Mouse (Mus musculus) kidney, adult 2 months (tissue): ENCODE results near the gene Trio. TPM values are rescaled to one million over a fixed set of nuclear protein-coding genes. Genes with fewer than 3 reads are reported as not detected.
A peak's percentile ranks its signal among the peaks of the same experiment; 100 is the strongest.

ENCODE experiments used
- DNase-seq: peaks from one replicate; pipeline ENCODE4 v3.0.0; 2021
- H3K27ac ChIP-seq: fragments of 200-500 bp; 2 replicates; pipeline ENCODE4 v1.5.1; 2012; ENCODE audit warnings: low read depth, low read length, control low read depth, inconsistent platforms; ENCODE audit not compliant: insufficient read depth
- H3K27me3 ChIP-seq: fragments of 200-500 bp; replicated peaks from 2 replicates; pipeline ENCODE4 v1.6.1; 2012; ENCODE audit warnings: mild to moderate bottlenecking, moderate library complexity, low read length, inconsistent platforms; ENCODE audit not compliant: control insufficient read depth, insufficient read depth
- H3K36me3 ChIP-seq: fragments of 200-500 bp; 2 replicates; pipeline ENCODE4 v1.6.1; 2012; ENCODE audit warnings: mild to moderate bottlenecking, moderate library complexity, low read length, inconsistent platforms; ENCODE audit not compliant: control insufficient read depth, insufficient read depth
- H3K4me1 ChIP-seq: fragments of 200-500 bp; 2 replicates; pipeline ENCODE4 v1.6.1; 2011; ENCODE audit warnings: low read length; ENCODE audit not compliant: control insufficient read depth, insufficient read depth
- H3K4me3 ChIP-seq: fragments of 200-500 bp; 2 replicates; pipeline ENCODE4 v1.5.1; 2011; ENCODE audit warnings: mild to moderate bottlenecking, low read depth, low read length, control low read depth; ENCODE audit not compliant: insufficient read depth
- CTCF ChIP-seq: fragments of 200-500 bp; conservative IDR thresholded peaks from 2 replicates; pipeline ENCODE4 v1.5.1; 2011; ENCODE audit warnings: low read depth, mild to moderate bottlenecking, control low read depth, low read length, moderate library complexity, mixed read lengths; ENCODE audit not compliant: insufficient read depth, insufficient read length
- POLR2A ChIP-seq: fragments of 200-500 bp; IDR thresholded peaks from one replicate; pipeline ENCODE4 v1.6.1; 2011; ENCODE audit warnings: low read depth, low read length, control low read depth
- WGBS: fragments of 180-500 bp; shearing (Covaris S2); methylation state at CpG from one replicate; pipeline ENCODE4 v1.1.7; 2018; 5-methylcytosine and 5-hydroxymethylcytosine counted together
- polyA plus RNA-seq: library from polyadenylated mRNA; depleted of rRNA; stranded (reverse); fragments of >200 nt; gene quantifications from 2 replicates; pipeline ENCODE4 v1.2.3, GENCODE M21; 2012

The Trio gene
- polyA plus RNA-seq, 1 experiment, result 37.2 TPM

DNA sequence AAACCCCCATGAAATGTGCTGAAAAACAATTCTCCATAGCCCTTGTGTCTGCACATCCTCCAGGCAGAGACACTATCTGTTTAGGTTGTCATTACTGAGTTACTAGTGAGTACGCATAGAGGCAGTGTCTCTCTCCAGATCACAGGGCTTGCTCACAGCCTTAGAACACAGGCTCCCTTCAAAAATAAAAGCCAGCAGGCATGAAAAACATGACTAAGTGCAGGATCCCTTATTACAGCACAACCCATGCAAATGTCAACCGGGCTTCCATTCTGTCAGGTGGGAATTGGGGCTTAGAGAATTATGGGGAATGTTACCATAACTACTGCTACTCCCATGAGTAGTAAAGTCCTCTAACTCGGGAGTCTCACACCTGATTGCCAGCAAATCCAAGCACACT lies 44.4 kb downstream of the Trio start:
- no peak for TF ChIP-seq POLR2A
- TF ChIP-seq CTCF, result no peak
- no peak overlapping the region for H3K4me3 ChIP-seq
- H3K27me3 ChIP-seq, result no peaks in the 10 kb centered on the region
- no peak for DNase-seq
- peaks cover 24% of the 10 kb centered on the region for H3K4me1 ChIP-seq
- WGBS, result 20% methylated on average over 3 of the region's 3 CpGs
- H3K27ac ChIP-seq, result no peak overlapping the region
- no peaks in the 10 kb centered on the region for H3K36me3 ChIP-seq

- WGBS, result 60% methylated on average over 13 of the region's 13 CpGs
- TF ChIP-seq CTCF (no peak), POLR2A (no peak)
- DNase-seq, result peak; percentile 82
- Histone ChIP-seq H3K27ac (no peak overlapping the region), H3K36me3 (no peaks in the 10 kb centered on the region), H3K4me1 (peaks cover 26% of the 10 kb centered on the region), H3K4me3 (no peak overlapping the region), H3K27me3 (no peaks in the 10 kb centered on the region)
Measured at GRCm38 (mm10) chr15:27980436-27980835, 45.2 kb downstream of the Trio start.

DNA sequence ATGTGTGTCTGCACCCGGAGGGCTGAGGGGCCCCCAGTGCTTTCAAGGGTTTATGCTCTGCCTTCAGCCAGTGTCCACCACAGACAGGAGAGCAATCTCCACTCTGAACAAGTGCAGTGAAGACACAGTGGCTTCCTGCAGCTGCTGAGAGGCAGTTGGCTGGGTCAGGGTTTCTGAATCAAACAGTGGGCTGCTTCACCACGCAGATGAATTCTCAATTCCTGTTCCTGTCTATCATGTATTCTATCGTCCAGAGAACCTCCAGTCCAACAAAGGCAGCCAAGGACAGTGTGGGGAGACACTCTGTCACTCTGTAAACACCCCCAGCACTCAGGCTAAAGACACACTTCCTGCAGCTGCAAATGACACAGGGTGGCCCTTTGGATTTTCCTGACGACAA lies 48.7 kb downstream of the Trio start:
- no peak overlapping the region for H3K27ac ChIP-seq
- WGBS, result 63% methylated on average over 4 of the region's 4 CpGs

GRCm38 (mm10) chr15:27976366-27976765 lies 49.3 kb downstream of the Trio start:
- Histone ChIP-seq H3K4me3 (no peak overlapping the region), H3K27ac (no peak overlapping the region), H3K36me3 (no peaks in the 10 kb centered on the region), H3K4me1 (peaks cover 17% of the 10 kb centered on the region), H3K27me3 (no peaks in the 10 kb centered on the region)
- DNase-seq, result no peak
- TF ChIP-seq POLR2A (no peak), CTCF (no peak)

More for the DNA sequence above, 48.7 kb downstream of the Trio start:
- Histone ChIP-seq H3K4me1 (peaks cover 23% of the 10 kb centered on the region), H3K4me3 (no peak overlapping the region), H3K27me3 (no peaks in the 10 kb centered on the region), H3K36me3 (no peaks in the 10 kb centered on the region)
- DNase-seq, result no peak
- TF ChIP-seq POLR2A (no peak), CTCF (no peak)

GRCm38 (mm10) chr15:27974637-27975036 lies 51.0 kb downstream of the Trio start:
- 74% methylated on average over 8 of the region's 8 CpGs for WGBS
- H3K27ac ChIP-seq, result no peak overlapping the region
- TF ChIP-seq POLR2A (no peak), CTCF (no peak)
- no peaks in the 10 kb centered on the region for H3K36me3 ChIP-seq
- no peak for DNase-seq
- H3K4me3 ChIP-seq, result no peak overlapping the region
- peaks cover 6% of the 10 kb centered on the region; the same call in 1 of the 2 replicates for H3K4me1 ChIP-seq
- H3K27me3 ChIP-seq, result no peaks in the 10 kb centered on the region

DNA sequence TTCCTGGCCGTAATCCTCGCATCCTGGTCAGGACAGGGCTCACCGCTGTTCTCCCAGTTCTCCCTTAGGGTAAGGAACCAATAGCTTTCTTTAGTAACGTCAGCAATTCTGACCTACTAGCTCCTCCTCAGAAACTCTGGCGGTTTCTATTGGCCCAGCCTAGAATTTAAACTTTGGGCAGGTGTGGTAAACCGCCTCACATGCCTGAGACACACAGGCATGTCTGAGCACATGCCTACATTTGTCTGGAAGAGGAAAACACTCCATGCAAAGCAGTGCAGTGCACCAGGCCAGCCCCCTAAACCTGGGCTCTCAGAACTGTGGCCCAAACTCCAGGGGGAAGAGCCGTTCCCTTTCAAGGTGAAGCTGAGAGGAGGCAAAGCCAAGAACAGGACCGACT lies 57.5 kb downstream of the Trio start:
- H3K4me3 ChIP-seq, result no peak overlapping the region
- WGBS, result 75% methylated on average over 8 of the region's 8 CpGs
- no peak for TF ChIP-seq CTCF
- TF ChIP-seq POLR2A, result no peak

GRCm38 (mm10) chr15:27967128-27967876 lies 58.3 kb downstream of the Trio start:
- peaks cover 15% of the 10 kb centered on the region; the same call in 1 of the 2 replicates for H3K4me1 ChIP-seq
- WGBS, result 75% methylated on average over 14 of the region's 14 CpGs
- no peak overlapping the region for H3K27ac ChIP-seq
- no peaks in the 10 kb centered on the region for H3K36me3 ChIP-seq
- no peak for DNase-seq
- no peak overlapping the region for H3K4me3 ChIP-seq
- TF ChIP-seq POLR2A, result no peak
- H3K27me3 ChIP-seq, result no peaks in the 10 kb centered on the region

More for the DNA sequence above, 57.5 kb downstream of the Trio start:
- H3K36me3 ChIP-seq, result no peaks in the 10 kb centered on the region
- no peaks in the 10 kb centered on the region for H3K27me3 ChIP-seq
- DNase-seq, result no peak
- H3K4me1 ChIP-seq, result peaks cover 17% of the 10 kb centered on the region; the same call in 1 of the 2 replicates
- no peak overlapping the region for H3K27ac ChIP-seq
